ENCODE assay signal across 13 mouse cellular contexts in genomic region chr5:140134021-140134420, GRCm38 (mm10).
"Had no signal": no experiment of that assay in that cellular context is flagged by ENCODE, and none has a peak within 500 bp of the region (broad histone marks: within the 10 kb centered on the region; RNA-seq: fewer than 3 reads in every experiment).

No protein-coding gene starts in this region.

- H3K27ac ChIP-seq: kidney, postnatal 0 days; limb, embryonic 13.5 days; liver, embryonic 14.5 days; midbrain, embryonic 12.5 days; stomach, embryonic 15.5 days had no signal

- H3K4me2 ChIP-seq: limb, embryonic 13.5 days; midbrain, embryonic 12.5 days; stomach, embryonic 15.5 days had no signal

- H3K36me3 ChIP-seq: midbrain, embryonic 12.5 days; stomach, embryonic 15.5 days had no signal

- H3K4me1 ChIP-seq: midbrain, embryonic 12.5 days; stomach, embryonic 15.5 days had no signal

- H3K9ac ChIP-seq: limb, embryonic 13.5 days; liver, embryonic 14.5 days; midbrain, embryonic 12.5 days; stomach, embryonic 15.5 days had no signal

- H3K4me3 ChIP-seq: limb, embryonic 13.5 days; midbrain, embryonic 12.5 days; stomach, embryonic 15.5 days had no signal

- ATAC-seq: midbrain, embryonic 16.5 days had no signal

- DNase-seq: kidney, adult 9 months; left cerebral cortex, postnatal 4 days; lung, adult 18-20 months; retina, postnatal 1 day; right cerebral cortex, postnatal 4 days; spleen, adult 18-20 months; thymus, postnatal 36 days had no signal

- H3K9me3 ChIP-seq: limb, embryonic 13.5 days; midbrain, embryonic 12.5 days; stomach, embryonic 15.5 days had no signal

- H3K27me3 ChIP-seq: limb, embryonic 13.5 days; midbrain, embryonic 12.5 days; stomach, embryonic 15.5 days had no signal
